Mouse (Mus musculus): ENCODE data around the gene Ube2f.

DNA sequence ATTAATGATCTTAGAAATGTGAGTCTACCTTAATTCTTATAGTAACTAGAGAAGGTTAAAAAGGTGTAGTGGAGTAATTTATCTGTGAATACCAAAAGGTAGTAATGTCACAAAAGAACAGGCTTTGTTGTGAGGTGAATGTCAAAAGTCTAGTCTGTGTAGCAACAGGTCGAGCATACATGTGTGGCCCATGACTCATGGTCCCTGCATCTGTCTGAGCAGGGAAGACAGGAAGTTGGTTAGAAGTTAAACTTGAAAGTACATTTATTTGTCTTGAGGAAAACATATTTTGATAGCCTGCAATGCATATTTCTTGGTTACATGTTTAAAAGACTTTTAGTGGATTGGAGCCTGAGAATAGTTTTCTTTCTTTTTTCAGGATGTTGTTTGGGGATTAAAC, 29.0 kb downstream of the Ube2f start:
- TF ChIP-seq CTCF (IDR thresholded peaks at IDR 0.05; ENCODE audit: low read depth, low read length) (no peak), POLR2AphosphoS5 (IDR thresholded peaks at IDR 0.05; ENCODE audit: insufficient replicate concordance, low read depth, low read length) (no peak), GATA1 (IDR thresholded peaks at IDR 0.05; ENCODE audit: borderline replicate concordance, low read length) (no peak), TAL1 (conservative IDR thresholded peaks at IDR 0.05; ENCODE audit: low read depth, low read length) (no peak), GATA2 (IDR thresholded peaks at IDR 0.05; ENCODE audit: borderline replicate concordance, low read depth, low read length) (no peak)
